Mouse (Mus musculus) G1E (cell line): ENCODE results near the gene Gm17720. TPM values are rescaled to one million over a fixed set of nuclear protein-coding genes. Genes with fewer than 3 reads are reported as not detected.
"Not testable (repeated sequence)": the region's sequence is repeated elsewhere in the genome, so short reads cannot be mapped to it uniquely, and the experiment has no call there.

ENCODE experiments used
- ATAC-seq: 2 replicates; pipeline ENCODE4 v1.8.0; 2016; ENCODE audit warnings: mild to moderate bottlenecking; ENCODE audit not compliant: insufficient number of reproducible peaks, poor library complexity, low FRiP score, severe bottlenecking; ENCODE audit errors: extremely low read depth
- DNase-seq: peaks from one replicate; pipeline ENCODE4 v3.0.0; 2012; ENCODE audit warnings: low spot score
- H3K27me3 ChIP-seq: 2 replicates; pipeline ENCODE4 v1.6.1; 2012; ENCODE audit warnings: mild to moderate bottlenecking, low read length, inconsistent platforms; ENCODE audit not compliant: insufficient read depth
- H3K36me3 ChIP-seq: replicated peaks from 2 replicates; pipeline ENCODE3; 2012; ENCODE audit warnings: mild to moderate bottlenecking, inconsistent platforms
- H3K4me1 ChIP-seq: 2 replicates; pipeline ENCODE4 v1.6.1; 2012; ENCODE audit warnings: low read depth, low read length, inconsistent platforms, mixed read lengths; ENCODE audit not compliant: insufficient read depth
- H3K4me3 ChIP-seq: 2 replicates; pipeline ENCODE4 v1.5.1; 2012; ENCODE audit warnings: low read depth, mild to moderate bottlenecking, inconsistent platforms, low read length, moderate library complexity, mixed read lengths
- H3K9me3 ChIP-seq: replicated peaks from 2 replicates; pipeline ENCODE4 v1.6.1; 2012; ENCODE audit warnings: inconsistent platforms
- CTCF ChIP-seq: IDR thresholded peaks from 2 replicates; pipeline ENCODE4 v1.5.1; 2012; ENCODE audit warnings: low read depth, low read length, inconsistent platforms, mixed read lengths
- GATA1 ChIP-seq: IDR thresholded peaks from 2 replicates; pipeline ENCODE4 v1.6.1; 2012; ENCODE audit warnings: borderline replicate concordance, low read length, inconsistent platforms, mixed read lengths
- GATA2 ChIP-seq: IDR thresholded peaks from 2 replicates; pipeline ENCODE4 v1.6.1; 2012; ENCODE audit warnings: low read depth, low read length, inconsistent platforms, borderline replicate concordance
- POLR2AphosphoS5 ChIP-seq: IDR thresholded peaks from 2 replicates; pipeline ENCODE4 v1.6.1; 2012; ENCODE audit warnings: low read depth, low read length, inconsistent platforms; ENCODE audit not compliant: insufficient replicate concordance
- TAL1 ChIP-seq: conservative IDR thresholded peaks from 2 replicates; pipeline ENCODE4 v1.6.1; 2012; ENCODE audit warnings: low read depth, low read length, inconsistent platforms, mixed read lengths
- polyA plus RNA-seq: library from polyadenylated mRNA; stranded (reverse); fragments of >175 nt; gene quantifications from 2 replicates; pipeline ENCODE4 v1.2.3, GENCODE M21; 2012
- total RNA-seq, 2 experiments: library from RNA; stranded (forward) in 1 of 2; stranded (reverse) in 1 of 2; fragments of 200-1000 nt in 1 of 2; fragments of >200 nt in 1 of 2; fragmentation: Nextera tagmentation in 1 of 2; gene quantifications; 2 replicates each; pipeline ENCODE4 v1.2.3; 2014 to 2017

Gene Gm17720
- total and polyA plus RNA-seq, 3 experiments, result not detected

- ATAC-seq, result no peak
These were observed 44.3 kb downstream of the Gm17720 start for GRCm38 (mm10) chr8:110058207-110058606.

GRCm38 (mm10) chr8:110051208-110051607 lies 51.3 kb downstream of the Gm17720 start:
- TF ChIP-seq CTCF, result no peak
- no peak for TF ChIP-seq GATA1
- no peak for TF ChIP-seq GATA2
- TF ChIP-seq TAL1, result no peak
- TF ChIP-seq POLR2AphosphoS5, result no peak
- ATAC-seq, result no peak
- Histone ChIP-seq H3K27me3 (no peaks in the 10 kb centered on the region), H3K9me3 (peaks cover 25% of the 10 kb centered on the region), H3K4me3 (no peak overlapping the region), H3K36me3 (no peaks in the 10 kb centered on the region), H3K4me1 (no peaks in the 10 kb centered on the region)
- DNase-seq, result no peak

More at GRCm38 (mm10) chr8:110058207-110058606, 44.3 kb downstream of the Gm17720 start:
- H3K27me3 ChIP-seq, result no peaks in the 10 kb centered on the region
- TF ChIP-seq GATA1, result no peak
- TF ChIP-seq TAL1, result no peak
- no peak for TF ChIP-seq CTCF
- TF ChIP-seq POLR2AphosphoS5, result no peak
- TF ChIP-seq GATA2, result no peak
- DNase-seq, result no peak
- H3K36me3 ChIP-seq, result no peaks in the 10 kb centered on the region
- H3K4me1 ChIP-seq, result no peaks in the 10 kb centered on the region
- H3K9me3 ChIP-seq, result peaks cover 42% of the 10 kb centered on the region
- no peak overlapping the region for H3K4me3 ChIP-seq

- no peak for DNase-seq
- H3K9me3 ChIP-seq, result peaks cover 25% of the 10 kb centered on the region
- no peak for ATAC-seq
- no peak overlapping the region for H3K4me3 ChIP-seq
- TF ChIP-seq GATA1 (no peak), POLR2AphosphoS5 (no peak), TAL1 (no peak), GATA2 (no peak), CTCF (no peak)
- H3K4me1 ChIP-seq, result no peaks in the 10 kb centered on the region
- no peaks in the 10 kb centered on the region for H3K27me3 ChIP-seq
- H3K36me3 ChIP-seq, result no peaks in the 10 kb centered on the region
These were observed 62.0 kb downstream of the Gm17720 start for GRCm38 (mm10) chr8:110040509-110040908.

- H3K27me3 ChIP-seq, result no peaks in the 10 kb centered on the region
- ATAC-seq (no peak), DNase-seq (no peak)
- peaks cover 25% of the 10 kb centered on the region for H3K9me3 ChIP-seq
- TF ChIP-seq CTCF, result no peak
- no peak for TF ChIP-seq POLR2AphosphoS5
- no peak for TF ChIP-seq GATA2
- H3K4me1 ChIP-seq, result no peaks in the 10 kb centered on the region
- no peak within 1 kb of the TSS for H3K4me3 ChIP-seq
- no peaks in the 10 kb centered on the region for H3K36me3 ChIP-seq
These were observed 62.9 kb downstream of the Gm17720 start, which contains the start of gene Chst4 for GRCm38 (mm10) chr8:110039659-110040058. TSS of gene Chst4 (minus strand) at chr8:110039740.

- Histone ChIP-seq H3K4me3 (no peak overlapping the region), H3K27me3 (no peaks in the 10 kb centered on the region), H3K9me3 (peaks cover 25% of the 10 kb centered on the region), H3K36me3 (no peaks in the 10 kb centered on the region), H3K4me1 (no peaks in the 10 kb centered on the region)
- ATAC-seq, result no peak
- TF ChIP-seq POLR2AphosphoS5, result no peak
- no peak for DNase-seq
These were observed 63.3 kb downstream of the Gm17720 start for GRCm38 (mm10) chr8:110039216-110039615.

- Histone ChIP-seq H3K27me3 (no peaks in the 10 kb centered on the region), H3K4me1 (no peaks in the 10 kb centered on the region), H3K4me3 (no peak overlapping the region), H3K36me3 (no peaks in the 10 kb centered on the region), H3K9me3 (peaks cover 24% of the 10 kb centered on the region)
- TF ChIP-seq POLR2AphosphoS5 (no peak), GATA2 (no peak), GATA1 (no peak), CTCF (no peak), TAL1 (no peak)
- no peak for ATAC-seq
- no peak for DNase-seq
These were observed 66.4 kb downstream of the Gm17720 start for GRCm38 (mm10) chr8:110036156-110036555.

- DNase-seq (no peak), ATAC-seq (no peak)
- TF ChIP-seq GATA2 (no peak), TAL1 (no peak), POLR2AphosphoS5 (no peak)
- H3K4me1 ChIP-seq, result no peaks in the 10 kb centered on the region
- H3K27me3 ChIP-seq, result no peaks in the 10 kb centered on the region; the same call in 1 of the 2 replicates
- H3K9me3 ChIP-seq, result peaks cover 33% of the 10 kb centered on the region
- H3K36me3 ChIP-seq, result no peaks in the 10 kb centered on the region
- no peak overlapping the region for H3K4me3 ChIP-seq
These were observed 68.2 kb downstream of the Gm17720 start for GRCm38 (mm10) chr8:110034331-110034730.

GRCm38 (mm10) chr8:110033771-110034170 lies 68.8 kb downstream of the Gm17720 start:
- not testable (repeated sequence) for H3K4me1 ChIP-seq, H3K27me3 ChIP-seq, ATAC-seq, H3K36me3 ChIP-seq, DNase-seq, H3K4me3 ChIP-seq
- H3K9me3 ChIP-seq, result peaks cover 28% of the 10 kb centered on the region
